Mouse (Mus musculus): Measurements from ENCODE around the gene March10. TPM values are rescaled to one million over a fixed set of nuclear protein-coding genes. Genes with fewer than 3 reads are reported as not detected.

The March10 gene
- polyA plus RNA-seq (2012; rRNA removed): not detected in 2 replicates

GRCm38 (mm10) chr11:105456497-105456907 is at the start of gene March10:
TSS of gene March10 (minus strand) at chr11:105456735.

Other genes starting within 250 kb of the March10 start
- 0.80 and 1.2 TPM in 2 replicates for gene Mrc2, start 164.1 kb downstream of the March10 start, polyA plus RNA-seq (2012; rRNA removed)
- gene Tanc2, start 133.3 kb upstream of the March10 start, polyA plus RNA-seq (2012; rRNA removed): 0.80 and 0.81 TPM in 2 replicates

Measured in liver, embryonic 14 days (tissue).